Mouse (Mus musculus) cerebellum, adult 8-10 months (tissue): ENCODE data around the gene Col18a1.

Source experiments
- DNase-seq: peaks from one replicate; pipeline ENCODE4 v3.0.0; 2022

Col18a1 gene

GRCm38 (mm10) chr10:77048606-77049005 is 117.7 kb downstream of the Col18a1 start:
- no peak for DNase-seq

- DNase-seq: no peak
Measured at GRCm38 (mm10) chr10:77048196-77048595, 118.2 kb downstream of the Col18a1 start.

- no peak for DNase-seq
Measured at GRCm38 (mm10) chr10:77038579-77039174, 127.7 kb downstream of the Col18a1 start.

GRCm38 (mm10) chr10:77035487-77035886 is 130.9 kb downstream of the Col18a1 start:
- DNase-seq: no peak

- peak; percentile 51 for DNase-seq
Measured at GRCm38 (mm10) chr10:77033323-77034025, 132.9 kb downstream of the Col18a1 start.

- DNase-seq: peak; percentile 98
Measured at GRCm38 (mm10) chr10:77032591-77033322, 133.6 kb downstream of the Col18a1 start.

GRCm38 (mm10) chr10:77031768-77032375 is 134.5 kb downstream of the Col18a1 start, which contains the start of gene Slc19a1:
Gene Slc19a1, plus strand, starts transcription at chr10:77032241.
- DNase-seq: peak; percentile 30

- DNase-seq: no peak
Measured at GRCm38 (mm10) chr10:77030666-77031065, 135.7 kb downstream of the Col18a1 start.

- no peak for DNase-seq
Measured at GRCm38 (mm10) chr10:77029761-77030160, 136.6 kb downstream of the Col18a1 start.

GRCm38 (mm10) chr10:77028782-77029296 is 137.5 kb downstream of the Col18a1 start:
- DNase-seq: no peak

- no peak for DNase-seq
Measured at GRCm38 (mm10) chr10:77026944-77027343, 139.4 kb downstream of the Col18a1 start.

GRCm38 (mm10) chr10:77024231-77024630 is 142.1 kb downstream of the Col18a1 start:
- no peak for DNase-seq

- DNase-seq: no peak
Measured at GRCm38 (mm10) chr10:77022301-77023130, 143.8 kb downstream of the Col18a1 start.

GRCm38 (mm10) chr10:77021399-77022052 is 144.8 kb downstream of the Col18a1 start:
- peak; percentile 93 for DNase-seq

GRCm38 (mm10) chr10:77017662-77018061 is 148.7 kb downstream of the Col18a1 start:
- no peak for DNase-seq

GRCm38 (mm10) chr10:77017061-77017460 is 149.3 kb downstream of the Col18a1 start:
- DNase-seq: no peak

GRCm38 (mm10) chr10:77016499-77016898 is 149.8 kb downstream of the Col18a1 start:
- DNase-seq: no peak

GRCm38 (mm10) chr10:77016080-77016479 is 150.3 kb downstream of the Col18a1 start:
- DNase-seq: no peak

- DNase-seq: no peak
Measured at GRCm38 (mm10) chr10:77011681-77012080, 154.7 kb downstream of the Col18a1 start.

GRCm38 (mm10) chr10:77008698-77009097 is 157.7 kb downstream of the Col18a1 start:
- DNase-seq: peak; percentile 37

GRCm38 (mm10) chr10:77008109-77008561 is 158.2 kb downstream of the Col18a1 start:
- DNase-seq: peak; percentile 84
